In genomic region chr4:154248092-154248805, GRCm38 (mm10) we compare ENCODE assay signal across 17 mouse cellular contexts. TPM values are rescaled to one million over a fixed set of nuclear protein-coding genes. Genes with fewer than 3 reads are reported as not detected.
DNase-seq lines count a peak whose midpoint lies in the region; ATAC-seq and TF ChIP-seq lines count a peak whose summit lies in the region.
"Had no signal": no experiment of that assay in that cellular context is flagged by ENCODE, and none has a peak within 500 bp of the region (broad histone marks: within the 10 kb centered on the region; RNA-seq: fewer than 3 reads in every experiment).

No protein-coding gene starts in this region.

- TF ChIP-seq CTCF in gastrocnemius, adult 2 months (IDR thresholded peaks at IDR 0.05) = no peak
- no peak for TF ChIP-seq CTCF in liver, postnatal 0 days (IDR thresholded peaks at IDR 0.05; ENCODE audit: low read depth)

- peak overlapping the region; percentile 31; the same call in 1 of the 2 replicates for H3K27ac ChIP-seq in gastrocnemius, adult 2 months
- peak overlapping the region; percentile 74 for H3K27ac ChIP-seq in limb, embryonic 10.5 days
- H3K27ac ChIP-seq in liver, postnatal 0 days (ENCODE audit: low read depth) = no peak overlapping the region
- H3K27ac ChIP-seq: neural tube, embryonic 12.5 days; stomach, postnatal 0 days had no signal

- intact Hi-C loops in gastrocnemius, adult 2 months (cut with DNase I) = no loop called here

- H3K9ac ChIP-seq in liver, postnatal 0 days (replicated peaks) = no peak overlapping the region
- H3K9ac ChIP-seq: midbrain, embryonic 12.5 days; neural tube, embryonic 12.5 days had no signal

- peak; percentile 46 for ATAC-seq in common myeloid progenitor, adult 5-6 weeks (replicated peaks; ENCODE audit: low read depth, poor library complexity, severe bottlenecking)
- no peak for ATAC-seq in liver, postnatal 0 days
- ATAC-seq: activated CD4-positive, CD25-positive, alpha-beta regulatory T cell, adult 4 months had no signal

- H3K4me1 ChIP-seq in limb, embryonic 10.5 days = peaks cover 44% of the 10 kb centered on the region
- peaks cover 3% of the 10 kb centered on the region for H3K4me1 ChIP-seq in liver, postnatal 0 days (ENCODE audit: insufficient read depth)

- H3K4me3 ChIP-seq in gastrocnemius, adult 2 months = no peak overlapping the region
- no peak overlapping the region for H3K4me3 ChIP-seq in limb, embryonic 10.5 days
- no peak overlapping the region for H3K4me3 ChIP-seq in liver, postnatal 0 days (ENCODE audit: low read depth, low read length)
- H3K4me3 ChIP-seq: midbrain, embryonic 12.5 days; neural tube, embryonic 12.5 days had no signal

- H3K27me3 ChIP-seq in limb, embryonic 10.5 days (ENCODE audit: low read depth, poor library complexity, severe bottlenecking) = peaks cover 3% of the 10 kb centered on the region; the same call in 1 of the 2 replicates
- H3K27me3 ChIP-seq in liver, postnatal 0 days (ENCODE audit: insufficient read depth, low read length) = no peaks in the 10 kb centered on the region
- H3K27me3 ChIP-seq: neural tube, embryonic 12.5 days had no signal

- no peak for DNase-seq in gastrocnemius, adult 2 months
- no peak for DNase-seq in gastrocnemius, postnatal 4 days (ENCODE audit: low spot score in 2 of 2)
- peak; percentile 86 for DNase-seq in 3134 (ENCODE audit: extremely low read depth, insufficient read length, low spot score)
- DNase-seq in limb, embryonic 10.5 days (ENCODE audit: low spot score) = peak; percentile 40
- no peak for DNase-seq in adrenal gland, adult 8-10 months
- DNase-seq in kidney, postnatal 10 days = no peak
- DNase-seq in liver, postnatal 0 days = no peak
- DNase-seq: cerebellum, adult 11-12 months; heart, postnatal 4 days; thymus, postnatal 25 days had no signal

- peaks cover 24% of the 10 kb centered on the region for H3K36me3 ChIP-seq in limb, embryonic 10.5 days
- no peaks in the 10 kb centered on the region for H3K36me3 ChIP-seq in liver, postnatal 0 days (replicated peaks; ENCODE audit: insufficient read depth, low read length)
- H3K36me3 ChIP-seq: midbrain, embryonic 12.5 days; neural tube, embryonic 12.5 days had no signal

- TF ChIP-seq EP300 in liver, postnatal 0 days (IDR thresholded peaks at IDR 0.05; ENCODE audit: low read depth) = no peak

- H3K9me3 ChIP-seq in limb, embryonic 10.5 days (replicated peaks) = no peaks in the 10 kb centered on the region
- H3K9me3 ChIP-seq in liver, postnatal 0 days (ENCODE audit: low read length) = no peaks in the 10 kb centered on the region
- H3K9me3 ChIP-seq: midbrain, embryonic 12.5 days; neural tube, embryonic 12.5 days had no signal

- WGBS in limb, embryonic 10.5 days = 77% methylated on average over 21 of the region's 21 CpGs
- WGBS in liver, postnatal 0 days (ENCODE audit: insufficient replicate concordance) = 67% methylated on average over 21 of the region's 21 CpGs

- H3K4me2 ChIP-seq in liver, postnatal 0 days (ENCODE audit: low read depth, low read length) = no peak overlapping the region
- H3K4me2 ChIP-seq: liver, embryonic 11.5 days; midbrain, embryonic 12.5 days; neural tube, embryonic 12.5 days had no signal

RNA-seq across cellular contexts. Expression of gene Arhgef16, which starts 53.2 kb away (rescaled TPM):
- under 1 TPM; 0.17 to 0.23 TPM for total RNA-seq in gastrocnemius, adult 2 months (2021)
- total RNA-seq in gastrocnemius, postnatal 4 days (2021) = 1 to 10 TPM; 1.6 to 1.9 TPM
- total RNA-seq in common myeloid progenitor, adult 5-6 weeks (2017) = not detected in 2 replicates
- 5.3 and 6.2 TPM in 2 replicates for polyA plus RNA-seq in limb, embryonic 10.5 days (2016; fragmentation: Nextera tagmentation; extraction: Ambion mirVana)
- under 1 TPM; 0.09 to 0.51 (median 0.32) TPM for total RNA-seq in adrenal gland, adult 8-10 months (2022)
- polyA plus RNA-seq in liver, postnatal 0 days (2015; fragmentation: Nextera tagmentation; extraction: Ambion mirVana) = 3.2 and 4.3 TPM in 2 replicates
- total RNA-seq: MEL had no signal

Comparison
In these comparisons a context has a peak if more than half of its experiments do, and no peak if none do; other contexts are left out.
1. DNase-seq: peak in 3134 (single experiment) and limb, embryonic 10.5 days (single experiment); none in gastrocnemius, adult 2 months (single experiment), gastrocnemius, postnatal 4 days (0 of 2), adrenal gland, adult 8-10 months (single experiment), kidney, postnatal 10 days (single experiment) and liver, postnatal 0 days (single experiment).